Mouse (Mus musculus): ENCODE measurements around the gene Kcnq5. TPM values are rescaled to one million over a fixed set of nuclear protein-coding genes. Genes with fewer than 3 reads are reported as not detected.

Kcnq5 gene
- 0.39 and 0.66 TPM in 2 replicates for polyA plus RNA-seq (2016; fragmentation: Nextera tagmentation; extraction: Ambion mirVana)

GRCm38 (mm10) chr1:21961251-21962082 lies at the start of gene Kcnq5:
Gene Kcnq5 (minus strand): TSS chr1:21961942.
- Histone ChIP-seq H3K27ac (replicated peaks) (peak within 1 kb of the TSS; percentile 81), H3K27me3 (ENCODE audit: low read depth, poor library complexity, severe bottlenecking) (peaks cover 40% of the 10 kb centered on the region)

GRCm38 (mm10) chr1:21979755-21980154 lies 18.0 kb upstream of the Kcnq5 start:
- H3K27me3 ChIP-seq (ENCODE audit: low read depth, poor library complexity, severe bottlenecking): no peaks in the 10 kb centered on the region
- H3K27ac ChIP-seq (replicated peaks): no peak overlapping the region
- no peak for DNase-seq (ENCODE audit: low spot score)
- no peaks in the 10 kb centered on the region for H3K9me3 ChIP-seq (replicated peaks)
- no peaks in the 10 kb centered on the region for H3K4me1 ChIP-seq
- no peak overlapping the region for H3K4me3 ChIP-seq
- no peaks in the 10 kb centered on the region for H3K36me3 ChIP-seq

More at GRCm38 (mm10) chr1:21961251-21962082, at the start of gene Kcnq5:
- peak; percentile 72 for DNase-seq (ENCODE audit: low spot score)
- Histone ChIP-seq H3K4me1 (peaks cover 26% of the 10 kb centered on the region), H3K9me3 (replicated peaks) (no peaks in the 10 kb centered on the region), H3K36me3 (no peaks in the 10 kb centered on the region), H3K4me3 (peak within 1 kb of the TSS; percentile 83)
- WGBS: under 1% methylated on average over 85 of the region's 89 CpGs

- no peak for DNase-seq (ENCODE audit: low spot score)
- Histone ChIP-seq H3K36me3 (no peaks in the 10 kb centered on the region), H3K27ac (replicated peaks) (no peak overlapping the region), H3K27me3 (ENCODE audit: low read depth, poor library complexity, severe bottlenecking) (no peaks in the 10 kb centered on the region), H3K4me3 (no peak overlapping the region), H3K9me3 (replicated peaks) (no peaks in the 10 kb centered on the region), H3K4me1 (no peaks in the 10 kb centered on the region)
- 69% methylated on average over 1 of the region's 1 CpGs for WGBS
Observed at GRCm38 (mm10) chr1:21979292-21979691, 17.6 kb upstream of the Kcnq5 start.

GRCm38 (mm10) chr1:21974040-21974439 lies 12.3 kb upstream of the Kcnq5 start:
- 88% methylated on average over 3 of the region's 3 CpGs for WGBS
- H3K4me1 ChIP-seq: no peaks in the 10 kb centered on the region
- DNase-seq (ENCODE audit: low spot score): no peak
- H3K4me3 ChIP-seq: no peak overlapping the region
- H3K27ac ChIP-seq (replicated peaks): no peak overlapping the region
- H3K9me3 ChIP-seq (replicated peaks): no peaks in the 10 kb centered on the region
- H3K27me3 ChIP-seq (ENCODE audit: low read depth, poor library complexity, severe bottlenecking): no peaks in the 10 kb centered on the region
- H3K36me3 ChIP-seq: no peaks in the 10 kb centered on the region

- H3K36me3 ChIP-seq: no peaks in the 10 kb centered on the region
- WGBS: 86% methylated on average over 3 of the region's 3 CpGs
- H3K4me3 ChIP-seq: no peak overlapping the region
- no peaks in the 10 kb centered on the region for H3K9me3 ChIP-seq (replicated peaks)
- H3K4me1 ChIP-seq: peaks cover 5% of the 10 kb centered on the region
- peaks cover 17% of the 10 kb centered on the region for H3K27me3 ChIP-seq (ENCODE audit: low read depth, poor library complexity, severe bottlenecking)
- no peak overlapping the region for H3K27ac ChIP-seq (replicated peaks)
- no peak for DNase-seq (ENCODE audit: low spot score)
Observed at GRCm38 (mm10) chr1:21967139-21967538, 5.4 kb upstream of the Kcnq5 start.

GRCm38 (mm10) chr1:21962896-21963864 lies 1.4 kb upstream of the Kcnq5 start:
- no peaks in the 10 kb centered on the region for H3K9me3 ChIP-seq (replicated peaks)
- peaks cover 40% of the 10 kb centered on the region for H3K27me3 ChIP-seq (ENCODE audit: low read depth, poor library complexity, severe bottlenecking)
- H3K36me3 ChIP-seq: no peaks in the 10 kb centered on the region
- 61% methylated on average over 16 of the region's 16 CpGs for WGBS
- peaks cover 26% of the 10 kb centered on the region for H3K4me1 ChIP-seq
- no peak for DNase-seq (ENCODE audit: low spot score)
- H3K4me3 ChIP-seq: no peak overlapping the region
- H3K27ac ChIP-seq (replicated peaks): no peak overlapping the region

GRCm38 (mm10) chr1:21962083-21962471 lies 335 bp upstream of the Kcnq5 start:
- 1% methylated on average over 19 of the region's 19 CpGs for WGBS
- Histone ChIP-seq H3K27ac (replicated peaks) (peak overlapping the region; percentile 81; the same call in 1 of the 2 replicates), H3K27me3 (ENCODE audit: low read depth, poor library complexity, severe bottlenecking) (peaks cover 40% of the 10 kb centered on the region), H3K9me3 (replicated peaks) (no peaks in the 10 kb centered on the region), H3K4me1 (peaks cover 26% of the 10 kb centered on the region), H3K4me3 (peak overlapping the region; percentile 83), H3K36me3 (no peaks in the 10 kb centered on the region)
- peak; percentile 57 for DNase-seq (ENCODE audit: low spot score)

- H3K9me3 ChIP-seq (replicated peaks): no peaks in the 10 kb centered on the region
- H3K4me1 ChIP-seq: peaks cover 26% of the 10 kb centered on the region
- DNase-seq (ENCODE audit: low spot score): peak; percentile 57
- H3K27ac ChIP-seq (replicated peaks): peak overlapping the region; percentile 81
- peaks cover 40% of the 10 kb centered on the region for H3K27me3 ChIP-seq (ENCODE audit: low read depth, poor library complexity, severe bottlenecking)
- no peaks in the 10 kb centered on the region for H3K36me3 ChIP-seq
- under 1% methylated on average over 48 of the region's 48 CpGs for WGBS
- peak overlapping the region; percentile 83 for H3K4me3 ChIP-seq
Observed at GRCm38 (mm10) chr1:21960421-21961250, 1.1 kb downstream of the Kcnq5 start.

GRCm38 (mm10) chr1:21959648-21960285 lies 2.0 kb downstream of the Kcnq5 start:
- Histone ChIP-seq H3K9me3 (replicated peaks) (no peaks in the 10 kb centered on the region), H3K36me3 (no peaks in the 10 kb centered on the region), H3K4me1 (peaks cover 26% of the 10 kb centered on the region), H3K27me3 (ENCODE audit: low read depth, poor library complexity, severe bottlenecking) (peaks cover 40% of the 10 kb centered on the region), H3K27ac (replicated peaks) (no peak overlapping the region), H3K4me3 (peak overlapping the region; percentile 83; the same call in 1 of the 2 replicates)
- 46% methylated on average over 8 of the region's 8 CpGs for WGBS
- no peak for DNase-seq (ENCODE audit: low spot score)

- peaks cover 31% of the 10 kb centered on the region for H3K27me3 ChIP-seq (ENCODE audit: low read depth, poor library complexity, severe bottlenecking)
- no peaks in the 10 kb centered on the region for H3K9me3 ChIP-seq (replicated peaks)
- WGBS: 78% methylated on average over 4 of the region's 4 CpGs
- no peak overlapping the region for H3K4me3 ChIP-seq
- H3K4me1 ChIP-seq: peaks cover 26% of the 10 kb centered on the region
- no peaks in the 10 kb centered on the region for H3K36me3 ChIP-seq
- no peak for DNase-seq (ENCODE audit: low spot score)
- H3K27ac ChIP-seq (replicated peaks): no peak overlapping the region
Observed at GRCm38 (mm10) chr1:21958013-21958412, 3.7 kb downstream of the Kcnq5 start.

- WGBS: 84% methylated on average over 4 of the region's 4 CpGs
- Histone ChIP-seq H3K4me3 (no peak overlapping the region), H3K36me3 (no peaks in the 10 kb centered on the region), H3K27ac (replicated peaks) (no peak overlapping the region), H3K27me3 (ENCODE audit: low read depth, poor library complexity, severe bottlenecking) (no peaks in the 10 kb centered on the region), H3K9me3 (replicated peaks) (no peaks in the 10 kb centered on the region), H3K4me1 (no peaks in the 10 kb centered on the region)
- DNase-seq (ENCODE audit: low spot score): no peak
Observed at GRCm38 (mm10) chr1:21940831-21941230, 20.9 kb downstream of the Kcnq5 start.

- no peaks in the 10 kb centered on the region for H3K4me1 ChIP-seq
- H3K27ac ChIP-seq (replicated peaks): no peak overlapping the region
- WGBS: 94% methylated on average over 4 of the region's 4 CpGs
- no peaks in the 10 kb centered on the region for H3K27me3 ChIP-seq (ENCODE audit: low read depth, poor library complexity, severe bottlenecking)
- H3K4me3 ChIP-seq: no peak overlapping the region
- no peak for DNase-seq (ENCODE audit: low spot score)
- H3K9me3 ChIP-seq (replicated peaks): no peaks in the 10 kb centered on the region
- no peaks in the 10 kb centered on the region for H3K36me3 ChIP-seq
Observed at GRCm38 (mm10) chr1:21927182-21927581, 34.6 kb downstream of the Kcnq5 start.
